Mouse (Mus musculus): ENCODE data around the gene Nadk. TPM values are rescaled to one million over a fixed set of nuclear protein-coding genes. Genes with fewer than 3 reads are reported as not detected.

Gene Nadk
- total and polyA plus RNA-seq, 2 experiments from 2014 or later = 66.7 to 86.0 TPM

DNA sequence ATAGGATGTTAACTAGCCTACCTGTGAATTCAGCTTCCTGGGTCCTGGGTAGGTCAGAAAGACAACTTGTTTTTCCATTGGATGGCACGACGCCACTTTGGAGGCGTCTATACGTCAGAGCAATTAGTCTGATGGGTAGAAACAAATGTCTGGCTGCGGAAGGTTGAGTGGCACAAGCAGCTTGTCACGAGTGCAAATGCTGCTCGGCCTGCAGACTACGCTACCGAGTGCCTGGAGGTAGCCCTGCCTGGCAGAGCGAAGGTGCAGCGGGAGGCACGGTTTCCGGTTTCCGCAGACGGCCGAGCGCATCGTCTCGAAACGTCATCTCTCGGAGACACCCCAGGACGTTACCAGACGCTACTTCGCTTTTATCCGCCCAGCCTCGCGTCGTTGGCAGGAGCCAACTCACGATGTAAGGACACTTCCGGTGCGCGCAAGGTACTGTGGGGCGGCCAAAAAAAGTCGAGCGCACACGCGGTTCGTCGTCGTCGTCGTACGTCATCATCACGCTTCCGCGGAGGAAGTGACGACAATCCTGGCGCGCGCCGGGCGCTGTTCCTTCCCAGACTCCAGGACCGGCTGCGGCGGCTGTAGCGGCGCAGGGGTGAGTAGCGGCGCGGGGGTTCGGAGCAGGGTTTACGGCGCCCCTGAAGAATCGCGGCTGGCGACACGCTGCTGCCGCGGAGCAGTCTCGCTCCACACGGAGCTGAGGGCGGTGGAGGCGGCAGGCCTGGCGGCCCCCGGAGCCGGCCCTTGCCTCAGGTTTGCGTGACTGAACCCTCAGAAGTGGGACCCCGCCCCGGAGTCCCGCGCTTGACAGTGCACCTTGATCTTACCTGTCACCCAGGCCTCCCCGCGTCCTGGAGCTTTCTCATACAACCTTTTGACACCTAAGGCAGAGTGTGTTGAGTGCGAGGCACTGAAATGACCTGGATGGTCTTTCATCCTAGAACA lies 62.4 kb downstream of the Nadk start, which contains the start of gene Cdk11b:
Gene Cdk11b (plus strand): TSS at position 517 of the 954 bp plus-strand sequence.
- peak within 1 kb of the TSS; percentile 95 for H3K27ac ChIP-seq (ENCODE audit: low read depth, low read length)
- peak; percentile 100 for DNase-seq
- ATAC-seq = peak; percentile 100
- H3K4me3 ChIP-seq (ENCODE audit: low read depth, low read length) = peak within 1 kb of the TSS; percentile 95
- TF ChIP-seq CTCF (IDR thresholded peaks at IDR 0.05; ENCODE audit: low read depth) = no peak
- 4% methylated on average over 84 of the region's 84 CpGs for WGBS
- no peaks in the 10 kb centered on the region for H3K9me3 ChIP-seq (ENCODE audit: low read length)
- H3K27me3 ChIP-seq (ENCODE audit: insufficient read depth, low read length) = no peaks in the 10 kb centered on the region
- peak within 1 kb of the TSS; percentile 79 for H3K4me2 ChIP-seq (ENCODE audit: low read depth)
- H3K9ac ChIP-seq = peak within 1 kb of the TSS; percentile 71
- H3K4me1 ChIP-seq (ENCODE audit: insufficient read depth) = no peaks in the 10 kb centered on the region
- peaks cover 31% of the 10 kb centered on the region for H3K36me3 ChIP-seq (ENCODE audit: insufficient read depth)

DNA sequence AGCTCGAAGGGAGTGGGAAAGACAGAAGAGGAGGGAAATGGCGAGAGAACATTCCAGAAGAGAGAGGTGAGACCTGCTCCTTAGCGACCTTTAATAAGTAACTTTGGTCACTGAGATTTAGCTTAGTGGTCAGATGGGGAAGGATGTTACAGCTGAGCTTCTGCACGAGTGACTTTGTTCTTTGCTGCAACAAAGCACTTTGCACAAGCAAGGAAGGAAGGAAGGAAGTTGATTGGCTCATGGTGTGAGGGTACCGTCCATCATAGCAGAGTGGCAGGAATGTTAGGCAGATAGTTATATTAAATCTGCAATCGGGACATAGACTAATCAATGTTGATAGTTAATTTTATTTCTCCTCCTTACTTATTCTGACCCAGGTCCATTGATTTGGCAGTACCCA lies 68.1 kb downstream of the Nadk start:
- no peak overlapping the region for H3K4me2 ChIP-seq (ENCODE audit: low read depth)
- no peak for ATAC-seq
- no peak for TF ChIP-seq CTCF (IDR thresholded peaks at IDR 0.05; ENCODE audit: low read depth)
- peaks cover 70% of the 10 kb centered on the region for H3K36me3 ChIP-seq (ENCODE audit: insufficient read depth)
- H3K4me3 ChIP-seq (ENCODE audit: low read depth, low read length) = no peak overlapping the region
- no peak overlapping the region for H3K27ac ChIP-seq (ENCODE audit: low read depth, low read length)
- no peaks in the 10 kb centered on the region for H3K9me3 ChIP-seq (ENCODE audit: low read length)
- DNase-seq = no peak
- no peaks in the 10 kb centered on the region for H3K4me1 ChIP-seq (ENCODE audit: insufficient read depth)
- 91% methylated on average over 6 of the region's 6 CpGs for WGBS
- H3K27me3 ChIP-seq (ENCODE audit: insufficient read depth, low read length) = no peaks in the 10 kb centered on the region
- no peak overlapping the region for H3K9ac ChIP-seq

DNA sequence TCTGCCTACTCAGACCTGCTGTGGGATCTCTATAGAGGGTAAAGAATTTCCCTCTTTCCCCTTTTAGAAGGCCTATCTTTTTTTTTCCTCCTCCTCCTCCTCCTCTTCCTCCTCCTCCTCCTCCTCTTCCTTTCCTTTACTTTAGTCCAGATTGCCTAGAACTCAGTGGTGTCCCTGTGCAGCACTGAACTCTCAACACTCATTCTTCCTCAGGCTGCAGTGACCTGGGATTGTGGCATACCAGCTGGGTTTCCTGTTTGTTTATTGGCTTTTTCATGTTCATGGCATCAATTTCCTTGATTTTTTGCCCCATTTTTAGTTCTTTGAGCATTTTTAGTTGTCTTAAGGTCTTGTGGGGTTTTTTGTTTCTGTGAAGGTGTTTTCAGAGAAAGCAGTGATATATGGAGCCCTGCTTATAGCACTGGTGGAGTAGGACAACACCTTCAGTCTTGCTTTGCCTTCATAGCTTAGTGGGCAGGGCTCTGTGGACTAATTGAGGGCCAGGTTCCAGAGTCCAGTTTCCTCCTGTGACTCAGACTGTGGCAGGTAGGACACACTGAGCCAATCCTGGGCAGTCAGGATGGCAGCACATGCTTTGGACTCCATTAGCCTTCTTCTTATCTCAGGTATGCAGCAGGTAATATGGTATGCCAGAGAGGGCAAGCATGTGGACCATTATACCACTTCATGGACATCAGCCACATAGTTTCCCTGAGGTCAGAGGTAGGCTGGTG lies 73.8 kb downstream of the Nadk start:
- peaks cover 85% of the 10 kb centered on the region for H3K36me3 ChIP-seq (ENCODE audit: insufficient read depth)
- ATAC-seq (no peak), DNase-seq (no peak)
- no peaks in the 10 kb centered on the region for H3K27me3 ChIP-seq (ENCODE audit: insufficient read depth, low read length)
- TF ChIP-seq CTCF (IDR thresholded peaks at IDR 0.05; ENCODE audit: low read depth) = no peak
- no peak overlapping the region for H3K4me2 ChIP-seq (ENCODE audit: low read depth)
- H3K9me3 ChIP-seq (ENCODE audit: low read length) = no peaks in the 10 kb centered on the region
- no peak overlapping the region for H3K9ac ChIP-seq
- H3K4me1 ChIP-seq (ENCODE audit: insufficient read depth) = no peaks in the 10 kb centered on the region
- no peak overlapping the region for H3K4me3 ChIP-seq (ENCODE audit: low read depth, low read length)
- H3K27ac ChIP-seq (ENCODE audit: low read depth, low read length) = no peak overlapping the region

Other genes starting within 250 kb of the Nadk start
- gene Prkcz, start 201.0 kb upstream of the Nadk start, total RNA-seq (2014; rRNA removed) = 92.5 and 108 TPM in 2 replicates
- 98.9 and 103 TPM in 2 replicates for gene Prkcz, start 201.0 kb upstream of the Nadk start, polyA plus RNA-seq (2015; fragmentation: Nextera tagmentation; extraction: Ambion mirVana)
- gene Gabrd, start 164.3 kb upstream of the Nadk start, total RNA-seq (2014; rRNA removed) = 6.1 and 7.1 TPM in 2 replicates
- 3.8 and 5.1 TPM in 2 replicates for gene Gabrd, start 164.3 kb upstream of the Nadk start, polyA plus RNA-seq (2015; fragmentation: Nextera tagmentation; extraction: Ambion mirVana)
- 7.2 and 10.8 TPM in 2 replicates for gene Cfap74, start 153.2 kb upstream of the Nadk start, total RNA-seq (2014; rRNA removed)
- gene Cfap74, start 153.2 kb upstream of the Nadk start, polyA plus RNA-seq (2015; fragmentation: Nextera tagmentation; extraction: Ambion mirVana) = 5.1 and 6.6 TPM in 2 replicates
- 0.52 TPM in 1 of 2 replicates, not detected in the other for gene Tmem52, start 93.3 kb upstream of the Nadk start, total RNA-seq (2014; rRNA removed)
- 0.23 and 0.29 TPM in 2 replicates for gene Tmem52, start 93.3 kb upstream of the Nadk start, polyA plus RNA-seq (2015; fragmentation: Nextera tagmentation; extraction: Ambion mirVana)
- gene Gnb1, start 71.0 kb upstream of the Nadk start, total RNA-seq (2014; rRNA removed) = 252 and 268 TPM in 2 replicates
- 1,233 and 1,420 TPM in 2 replicates for gene Gnb1, start 71.0 kb upstream of the Nadk start, polyA plus RNA-seq (2015; fragmentation: Nextera tagmentation; extraction: Ambion mirVana)
- gene Slc35e2, start 39.0 kb downstream of the Nadk start, total RNA-seq (2014; rRNA removed) = 39.9 and 49.2 TPM in 2 replicates
- 8.6 and 10.5 TPM in 2 replicates for gene Slc35e2, start 39.0 kb downstream of the Nadk start, polyA plus RNA-seq (2015; fragmentation: Nextera tagmentation; extraction: Ambion mirVana)
- 20.7 and 21.8 TPM in 2 replicates for gene Cdk11b, start 62.5 kb downstream of the Nadk start, total RNA-seq (2014; rRNA removed)
- 48.7 and 64.7 TPM in 2 replicates for gene Cdk11b, start 62.5 kb downstream of the Nadk start, polyA plus RNA-seq (2015; fragmentation: Nextera tagmentation; extraction: Ambion mirVana)
- gene Gm10563, start 83.0 kb downstream of the Nadk start, total RNA-seq (2014; rRNA removed) = not detected in 2 replicates
- gene Gm10563, start 83.0 kb downstream of the Nadk start, polyA plus RNA-seq (2015; fragmentation: Nextera tagmentation; extraction: Ambion mirVana) = not detected in 2 replicates
- 6.0 TPM in 2 replicates for gene Mmp23, start 91.0 kb downstream of the Nadk start, total RNA-seq (2014; rRNA removed)
- 2.5 and 2.9 TPM in 2 replicates for gene Mmp23, start 91.0 kb downstream of the Nadk start, polyA plus RNA-seq (2015; fragmentation: Nextera tagmentation; extraction: Ambion mirVana)
- 98.0 and 116 TPM in 2 replicates for gene Mib2, start 106.8 kb downstream of the Nadk start, total RNA-seq (2014; rRNA removed)
- 42.9 and 46.5 TPM in 2 replicates for gene Mib2, start 106.8 kb downstream of the Nadk start, polyA plus RNA-seq (2015; fragmentation: Nextera tagmentation; extraction: Ambion mirVana)
- gene Fndc10, start 132.0 kb downstream of the Nadk start, total RNA-seq (2014; rRNA removed) = 31.9 and 33.5 TPM in 2 replicates
- gene Fndc10, start 132.0 kb downstream of the Nadk start, polyA plus RNA-seq (2015; fragmentation: Nextera tagmentation; extraction: Ambion mirVana) = 20.4 and 24.6 TPM in 2 replicates
- 103 and 121 TPM in 2 replicates for gene Ssu72, start 142.4 kb downstream of the Nadk start, total RNA-seq (2014; rRNA removed)
- gene Ssu72, start 142.4 kb downstream of the Nadk start, polyA plus RNA-seq (2015; fragmentation: Nextera tagmentation; extraction: Ambion mirVana) = 164 and 176 TPM in 2 replicates
- 43.4 and 55.2 TPM in 2 replicates for gene Tmem240, start 172.4 kb downstream of the Nadk start, total RNA-seq (2014; rRNA removed)
- 19.1 and 23.8 TPM in 2 replicates for gene Tmem240, start 172.4 kb downstream of the Nadk start, polyA plus RNA-seq (2015; fragmentation: Nextera tagmentation; extraction: Ambion mirVana)
- gene Atad3a, start 198.7 kb downstream of the Nadk start, total RNA-seq (2014; rRNA removed) = 72.3 and 79.2 TPM in 2 replicates
- gene Atad3a, start 198.7 kb downstream of the Nadk start, polyA plus RNA-seq (2015; fragmentation: Nextera tagmentation; extraction: Ambion mirVana) = 61.3 and 68.6 TPM in 2 replicates
- gene Vwa1, start 212.3 kb downstream of the Nadk start, total RNA-seq (2014; rRNA removed) = 27.9 and 29.6 TPM in 2 replicates
- 22.9 and 24.8 TPM in 2 replicates for gene Vwa1, start 212.3 kb downstream of the Nadk start, polyA plus RNA-seq (2015; fragmentation: Nextera tagmentation; extraction: Ambion mirVana)
- 0.14 and 0.38 TPM in 2 replicates for gene Tmem88b, start 223.5 kb downstream of the Nadk start, total RNA-seq (2014; rRNA removed)
- 0.24 and 0.38 TPM in 2 replicates for gene Tmem88b, start 223.5 kb downstream of the Nadk start, polyA plus RNA-seq (2015; fragmentation: Nextera tagmentation; extraction: Ambion mirVana)
- gene Ankrd65, start 228.1 kb downstream of the Nadk start, total RNA-seq (2014; rRNA removed) = not detected in 2 replicates
- gene Ankrd65, start 228.1 kb downstream of the Nadk start, polyA plus RNA-seq (2015; fragmentation: Nextera tagmentation; extraction: Ambion mirVana) = not detected in 2 replicates
- 134 and 220 TPM in 2 replicates for gene Mrpl20, start 240.5 kb downstream of the Nadk start, total RNA-seq (2014; rRNA removed)
- 304 and 396 TPM in 2 replicates for gene Mrpl20, start 240.5 kb downstream of the Nadk start, polyA plus RNA-seq (2015; fragmentation: Nextera tagmentation; extraction: Ambion mirVana)

Measured in forebrain, postnatal 0 days (tissue).